Mouse (Mus musculus) spleen, adult 2 months (tissue): ENCODE data around the gene Il21.

Experiments used
- CTCF ChIP-seq: fragments of 200-500 bp; IDR thresholded peaks from 2 replicates; pipeline ENCODE4 v1.5.1; 2011; ENCODE audit warnings: mild to moderate bottlenecking, inconsistent platforms; ENCODE audit not compliant: insufficient read depth, insufficient read length, insufficient replicate concordance; ENCODE audit errors: extremely low read depth
- POLR2A ChIP-seq: fragments of 200-500 bp; IDR thresholded peaks from 2 replicates; pipeline ENCODE4 v1.6.1; 2011; ENCODE audit warnings: low read depth, low read length, inconsistent platforms

GRCm38 (mm10) chr3:37257776-37258175 lies 25.3 kb upstream of the Il21 start:
- TF ChIP-seq POLR2A (no peak), CTCF (no peak)
